Mouse (Mus musculus): ENCODE measurements at regions not wholly inside any gene's neighbourhood (a gene's known extent, or its start where the extent isn't known, plus 50 kb on each side); places are given as distances from the start of the nearest gene placed in this dataset.

DNA sequence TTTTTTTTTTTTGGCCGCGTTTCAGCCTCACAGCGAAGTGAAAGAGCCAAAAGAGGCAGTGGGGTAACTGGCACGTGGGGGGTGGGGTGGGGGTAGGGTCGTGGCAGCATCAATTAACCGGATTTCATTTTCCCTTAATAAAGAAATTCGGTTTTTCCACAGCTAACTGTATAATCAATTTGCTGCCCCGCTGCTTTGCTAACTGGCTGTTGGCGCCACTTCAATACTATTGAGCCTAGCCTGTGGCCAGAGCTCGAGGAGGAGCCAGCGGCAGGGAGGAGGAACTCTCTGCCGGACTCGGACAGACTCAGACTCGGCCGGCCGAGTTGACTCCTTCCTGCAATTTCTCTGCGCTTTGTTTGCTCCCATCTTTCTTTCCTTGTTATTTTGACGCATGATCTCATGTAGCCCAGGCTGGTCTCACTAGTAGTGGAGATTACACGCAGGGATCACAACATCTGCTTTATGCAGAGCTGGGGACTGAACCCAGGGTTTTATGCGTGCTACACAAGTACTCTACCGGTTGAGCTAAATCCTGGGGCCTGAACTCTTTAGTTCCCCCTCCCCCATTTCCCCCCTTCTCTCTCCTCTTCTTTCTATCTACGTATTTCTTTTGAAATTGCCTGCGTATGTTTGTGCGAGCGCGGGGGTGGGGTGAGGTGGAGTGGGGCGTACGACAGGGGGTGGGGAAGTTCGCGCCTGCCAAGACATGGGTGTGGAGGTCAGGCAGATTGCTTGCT, 2012.6 kb downstream of the A830018L16Rik start:
- no peak for TF ChIP-seq USF2 (conservative IDR thresholded peaks at IDR 0.05; ENCODE audit: low read depth, low read length)
- peak; percentile 57 for TF ChIP-seq POLR2A (IDR thresholded peaks at IDR 0.05; ENCODE audit: low read depth, low read length)
- peak; percentile 48 for TF ChIP-seq CHD2 (IDR thresholded peaks at IDR 0.05; ENCODE audit: low read length)
- peak; percentile 74 for TF ChIP-seq BHLHE40 (IDR thresholded peaks at IDR 0.05; ENCODE audit: low read depth, low read length)
- TF ChIP-seq MYC (IDR thresholded peaks at IDR 0.05; ENCODE audit: low read depth, low read length) = no peak
- TF ChIP-seq ETS1 (conservative IDR thresholded peaks at IDR 0.05; ENCODE audit: low read depth, low read length) = no peak
- no peak for TF ChIP-seq MEF2A (IDR thresholded peaks at IDR 0.05; ENCODE audit: borderline replicate concordance, low read depth, low read length)
- TF ChIP-seq MXI1 (IDR thresholded peaks at IDR 0.05; ENCODE audit: low read depth, low read length) = peak; percentile 17; the same call in 1 of the 2 replicates
- 0 out of 2 replicates have a peak, but pooled peaks have one; percentile 17 for TF ChIP-seq MAZ (IDR thresholded peaks at IDR 0.05; ENCODE audit: low read depth, low read length)
- no peak for TF ChIP-seq RCOR1 (conservative IDR thresholded peaks at IDR 0.05; ENCODE audit: low read depth, low read length)
- TF ChIP-seq ZNF384 (IDR thresholded peaks at IDR 0.05; ENCODE audit: low read depth, low read length) = peak; percentile 94
- 0 out of 2 replicates have a peak, but pooled peaks have one; percentile 9 for TF ChIP-seq IRF4 (IDR thresholded peaks at IDR 0.05; ENCODE audit: low read depth, low read length)
- peak; percentile 48; the same call in 1 of the 2 replicates for TF ChIP-seq TBP (conservative IDR thresholded peaks at IDR 0.05; ENCODE audit: low read depth, low read length)
- no peak for TF ChIP-seq ZKSCAN1 (IDR thresholded peaks at IDR 0.05; ENCODE audit: borderline replicate concordance, low read depth, low read length)
- TF ChIP-seq SIN3A (IDR thresholded peaks at IDR 0.05; ENCODE audit: low read length) = no peak
- H3K36me3 ChIP-seq (replicated peaks in 1 of 2; ENCODE audit: control insufficient read depth in 1 of 2, insufficient read depth in 1 of 2, low read length in 1 of 2) = no peaks in the 10 kb centered on the region
- no peaks in the 10 kb centered on the region for H3K9me3 ChIP-seq (replicated peaks; ENCODE audit: low read length)
- H3K27ac ChIP-seq (ENCODE audit: insufficient read depth, low read depth) = peak overlapping the region; percentile 91
- H3K27me3 ChIP-seq (replicated peaks) = no peaks in the 10 kb centered on the region
- dilution Hi-C loops (cut with MboI; ENCODE audit: extremely low pct_ligation_motif_present, extremely low pct_unique_long_range_greater_than_20kb, low sequenced_read_pairs) = no loop called here
- peak overlapping the region; percentile 69 for H3K4me2 ChIP-seq (ENCODE audit: insufficient read depth, low read depth, poor library complexity, severe bottlenecking)
- H3K4me3 ChIP-seq (replicated peaks in 1 of 3; ENCODE audit: low read depth in 2 of 3, low read length in 2 of 3, poor library complexity in 1 of 3) = peak overlapping the region; percentile 63 to 74 (median 69)
- peaks cover 6 to 32% of the 10 kb centered on the region in 2 experiments for H3K4me1 ChIP-seq (ENCODE audit: control insufficient read depth in 1 of 2, insufficient read depth in 2 of 2)
- peak overlapping the region; percentile 87 for H3K9ac ChIP-seq (ENCODE audit: insufficient read depth, low read depth)
- H3K79me2 ChIP-seq (replicated peaks; ENCODE audit: control insufficient read depth, extremely low read depth, insufficient read depth, poor library complexity, severe bottlenecking) = no peaks in the 10 kb centered on the region
- in situ Hi-C loops (cut with MboI; ENCODE audit: low pct_ligation_motif_present, low pct_unique_long_range_greater_than_20kb, low sequenced_read_pairs) = no loop called here
- DNase-seq (ENCODE audit: extremely low read depth) = peak; percentile 53

DNA sequence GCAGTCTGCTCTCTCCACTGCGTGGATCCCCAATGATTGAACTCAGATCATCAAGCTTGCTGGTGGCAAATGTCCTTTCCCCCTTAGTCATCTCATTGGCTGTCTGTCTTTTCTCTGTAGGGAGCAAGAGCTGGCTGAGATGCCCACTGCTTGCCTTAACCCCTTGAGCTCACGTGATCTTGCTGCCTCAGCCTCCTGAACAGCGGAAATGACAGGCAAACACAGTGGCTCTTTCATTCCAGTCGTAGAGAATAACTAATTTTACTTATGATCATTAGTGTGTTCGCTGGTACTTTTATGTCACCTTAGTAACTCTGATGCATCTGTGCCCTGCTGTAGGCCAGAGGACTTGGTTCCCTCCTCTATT, 2013.1 kb downstream of the A830018L16Rik start:
- Histone ChIP-seq H3K79me2 (replicated peaks; ENCODE audit: control insufficient read depth, extremely low read depth, insufficient read depth, poor library complexity, severe bottlenecking) (no peaks in the 10 kb centered on the region), H3K9ac (ENCODE audit: insufficient read depth, low read depth) (peak overlapping the region; percentile 87), H3K36me3 (replicated peaks in 1 of 2; ENCODE audit: control insufficient read depth in 1 of 2, insufficient read depth in 1 of 2, low read length in 1 of 2) (no peaks in the 10 kb centered on the region), H3K4me1 (ENCODE audit: control insufficient read depth in 1 of 2, insufficient read depth in 2 of 2) (peaks cover 6 to 32% of the 10 kb centered on the region in 2 experiments), H3K4me2 (ENCODE audit: insufficient read depth, low read depth, poor library complexity, severe bottlenecking) (peak overlapping the region; percentile 69), H3K4me3 (replicated peaks in 1 of 3; ENCODE audit: low read depth in 2 of 3, low read length in 2 of 3, poor library complexity in 1 of 3) (peak overlapping the region; percentile 40 to 69 (median 63)), H3K27ac (ENCODE audit: insufficient read depth, low read depth) (peak overlapping the region; percentile 91), H3K27me3 (replicated peaks) (no peaks in the 10 kb centered on the region), H3K9me3 (replicated peaks; ENCODE audit: low read length) (no peaks in the 10 kb centered on the region)
- in situ Hi-C loops (cut with MboI; ENCODE audit: low pct_ligation_motif_present, low pct_unique_long_range_greater_than_20kb, low sequenced_read_pairs) = no loop called here
- DNase-seq (ENCODE audit: extremely low read depth) = no peak
- peak; percentile 57 for TF ChIP-seq BHLHE40 (IDR thresholded peaks at IDR 0.05; ENCODE audit: low read depth, low read length)
- TF ChIP-seq MAZ (IDR thresholded peaks at IDR 0.05; ENCODE audit: low read depth, low read length) = 0 out of 2 replicates have a peak, but pooled peaks have one; percentile 7
- no peak for TF ChIP-seq PAX5 (IDR thresholded peaks at IDR 0.05; ENCODE audit: low read length)
- dilution Hi-C loops (cut with MboI; ENCODE audit: extremely low pct_ligation_motif_present, extremely low pct_unique_long_range_greater_than_20kb, low sequenced_read_pairs) = no loop called here
